Mouse (Mus musculus) liver, postnatal 0 days (tissue): ENCODE measurements around the gene Olfr1512. TPM values are rescaled to one million over a fixed set of nuclear protein-coding genes. Genes with fewer than 3 reads are reported as not detected.

Experiments
- ATAC-seq: fragments of 200-750 bp; cut with Nextera tagmentation; 2 replicates; pipeline ENCODE4 v1.8.0; 2017; ENCODE audit warnings: mild to moderate bottlenecking, moderate library complexity
- DNase-seq: peaks from one replicate; pipeline ENCODE4 v3.0.0-alpha.2; 2016
- H3K27ac ChIP-seq: fragments of 300-500 bp; sonication (generic); 2 replicates; pipeline ENCODE4 v1.5.1; 2014; ENCODE audit warnings: antibody characterized with exemption, moderate library complexity, mild to moderate bottlenecking, low read depth
- H3K27me3 ChIP-seq: fragments of 300-500 bp; sonication (generic); 2 replicates; pipeline ENCODE4 v1.6.1; 2014; ENCODE audit warnings: low read length, control low read depth, mixed read lengths; ENCODE audit not compliant: insufficient read depth
- H3K36me3 ChIP-seq: fragments of 300-500 bp; sonication (generic); replicated peaks from 2 replicates; pipeline ENCODE4 v1.6.1; 2014; ENCODE audit warnings: mild to moderate bottlenecking, control low read depth, low read length, moderate library complexity, mixed read lengths; ENCODE audit not compliant: insufficient read depth
- H3K4me1 ChIP-seq: fragments of 300-500 bp; sonication (generic); 2 replicates; pipeline ENCODE4 v1.6.1; 2014; ENCODE audit warnings: antibody characterized with exemption, mild to moderate bottlenecking, control low read depth; ENCODE audit not compliant: insufficient read depth
- H3K4me2 ChIP-seq: fragments of 300-500 bp; sonication (generic); 2 replicates; pipeline ENCODE4 v1.6.1; 2014; ENCODE audit warnings: low read depth, mild to moderate bottlenecking, low read length, moderate library complexity, mixed read lengths
- H3K4me3 ChIP-seq: fragments of 300-500 bp; sonication (generic); 2 replicates; pipeline ENCODE4 v1.5.1; 2014; ENCODE audit warnings: low read depth, low read length
- H3K9ac ChIP-seq: fragments of 300-500 bp; sonication (generic); replicated peaks from 2 replicates; pipeline ENCODE4 v1.6.1; 2014; ENCODE audit warnings: mild to moderate bottlenecking, moderate library complexity
- H3K9me3 ChIP-seq: fragments of 300-500 bp; sonication (generic); 2 replicates; pipeline ENCODE4 v1.6.1; 2016; ENCODE audit warnings: mild to moderate bottlenecking, control low read depth, low read length, mixed read lengths
- CTCF ChIP-seq: sonication (generic); IDR thresholded peaks from 2 replicates; pipeline ENCODE4 v1.5.1; 2016; ENCODE audit warnings: antibody characterized with exemption, low read depth
- EP300 ChIP-seq: IDR thresholded peaks from 2 replicates; pipeline ENCODE4 v1.6.1; 2016; ENCODE audit warnings: antibody characterized with exemption, low read depth, mild to moderate bottlenecking
- WGBS: fragments of 180-500 bp; shearing (Covaris S2); extraction: QIAGEN DNeasy Blood & Tissue Kit; methylation state at CpG from one replicate; pipeline ENCODE4 v1.1.7; 2014; ENCODE audit not compliant: insufficient replicate concordance; 5-methylcytosine and 5-hydroxymethylcytosine counted together
- polyA plus RNA-seq: library from polyadenylated mRNA; unstranded; fragments of >200 nt; fragmentation: Nextera tagmentation; extraction: Ambion mirVana; gene quantifications from 2 replicates; pipeline ENCODE4 v1.2.1, GENCODE M21; 2015

Olfr1512 gene
- polyA plus RNA-seq, 1 experiment from 2014 or later: not detected

- Histone ChIP-seq H3K9me3 (no peaks in the 10 kb centered on the region), H3K9ac (no peak within 1 kb of the TSS; the same call in 1 of the 2 replicates), H3K36me3 (no peaks in the 10 kb centered on the region), H3K27ac (no peak within 1 kb of the TSS), H3K4me2 (peak within 1 kb of the TSS; percentile 62), H3K27me3 (peaks cover 50% of the 10 kb centered on the region), H3K4me1 (no peaks in the 10 kb centered on the region), H3K4me3 (peak within 1 kb of the TSS; percentile 24)
- 5% methylated on average over 26 of the region's 26 CpGs for WGBS
- ATAC-seq: no peak
- DNase-seq: no peak
- TF ChIP-seq EP300: no peak
- no peak for TF ChIP-seq CTCF
Observed at GRCm38 (mm10) chr14:52327910-52328812, 50.8 kb downstream of the Olfr1512 start, which contains the start of gene Sall2. Sall2 (minus strand) TSS chr14:52328762.

GRCm38 (mm10) chr14:52327375-52327901, 51.5 kb downstream of the Olfr1512 start:
- Histone ChIP-seq H3K27me3 (peaks cover 50% of the 10 kb centered on the region), H3K4me1 (no peaks in the 10 kb centered on the region), H3K4me3 (peak overlapping the region; percentile 24; the same call in 1 of the 2 replicates), H3K4me2 (peak overlapping the region; percentile 62), H3K27ac (no peak overlapping the region), H3K36me3 (no peaks in the 10 kb centered on the region), H3K9ac (no peak overlapping the region), H3K9me3 (no peaks in the 10 kb centered on the region)
- DNase-seq (no peak), ATAC-seq (no peak)
- TF ChIP-seq CTCF: no peak
- no peak for TF ChIP-seq EP300
- 4% methylated on average over 14 of the region's 14 CpGs for WGBS

DNA sequence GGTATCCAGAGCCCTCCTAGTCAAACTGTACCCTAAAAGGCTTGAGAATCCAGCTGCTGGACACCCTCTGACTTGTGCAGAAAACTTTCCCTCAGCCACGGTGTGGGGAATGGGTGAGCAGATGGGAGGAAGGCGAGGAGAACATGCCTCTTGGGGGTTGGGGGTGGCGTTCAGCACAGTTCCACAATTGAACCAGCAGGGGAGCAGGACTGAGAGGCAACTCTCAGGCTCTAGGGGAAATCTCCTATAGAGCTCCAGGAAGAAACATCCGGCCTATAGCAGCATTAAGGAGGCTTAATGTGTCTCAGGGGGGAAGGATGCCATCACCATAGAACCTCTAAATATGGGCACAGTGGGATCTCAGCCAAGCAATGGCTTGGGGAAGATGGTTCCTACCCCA, 53.1 kb downstream of the Olfr1512 start:
- 27% methylated on average over 4 of the region's 4 CpGs for WGBS
- no peaks in the 10 kb centered on the region for H3K4me1 ChIP-seq
- H3K4me2 ChIP-seq: no peak overlapping the region
- H3K36me3 ChIP-seq: no peaks in the 10 kb centered on the region
- DNase-seq: no peak
- TF ChIP-seq CTCF: peak; percentile 31
- no peak for TF ChIP-seq EP300
- H3K27ac ChIP-seq: no peak overlapping the region
- H3K4me3 ChIP-seq: no peak overlapping the region
- no peaks in the 10 kb centered on the region for H3K9me3 ChIP-seq
- H3K27me3 ChIP-seq: peaks cover 47% of the 10 kb centered on the region
- ATAC-seq: no peak
- H3K9ac ChIP-seq: no peak overlapping the region

Other genes starting within 250 kb of the Olfr1512 start
- gene Supt16, start 181.8 kb downstream of the Olfr1512 start, polyA plus RNA-seq: 15.7 and 18.0 TPM in 2 replicates
- gene Chd8, start 121.4 kb downstream of the Olfr1512 start, polyA plus RNA-seq: 8.5 and 10.0 TPM in 2 replicates
- gene Tox4, start 100.0 kb downstream of the Olfr1512 start, polyA plus RNA-seq: 12.1 and 13.4 TPM in 2 replicates
- gene Rab2b, start 99.6 kb downstream of the Olfr1512 start, polyA plus RNA-seq: 2.7 and 2.8 TPM in 2 replicates
- gene Mettl3, start 74.0 kb downstream of the Olfr1512 start, polyA plus RNA-seq: 7.2 and 8.1 TPM in 2 replicates
- 0.63 and 0.85 TPM in 2 replicates for gene Sall2, start 50.4 kb downstream of the Olfr1512 start, polyA plus RNA-seq
- not detected in 2 replicates for gene Olfr1513, start 22.8 kb downstream of the Olfr1512 start, polyA plus RNA-seq
- not detected in 2 replicates for gene Olfr1511, start 18.2 kb upstream of the Olfr1512 start, polyA plus RNA-seq
- gene Olfr1510, start 35.2 kb upstream of the Olfr1512 start, polyA plus RNA-seq: not detected in 2 replicates
- not detected in 2 replicates for gene Olfr1509, start 63.8 kb upstream of the Olfr1512 start, polyA plus RNA-seq
- gene Olfr1508, start 88.3 kb upstream of the Olfr1512 start, polyA plus RNA-seq: not detected in 2 replicates
- gene Olfr1507, start 116.6 kb upstream of the Olfr1512 start, polyA plus RNA-seq: not detected in 2 replicates